Mouse (Mus musculus) embryonic fibroblast, embryonic 13.5 days (primary cell): ENCODE results near the gene Tmem54. TPM values are rescaled to one million over a fixed set of nuclear protein-coding genes. Genes with fewer than 3 reads are reported as not detected.

Experiments used
- H3K27ac ChIP-seq: 2 replicates; pipeline ENCODE4 v1.5.1; 2012; ENCODE audit warnings: low read length, control low read depth, inconsistent platforms; ENCODE audit not compliant: insufficient read depth
- H3K4me1 ChIP-seq: 2 replicates; pipeline ENCODE4 v1.6.1; 2011; ENCODE audit warnings: low read length; ENCODE audit not compliant: control insufficient read depth, insufficient read depth
- H3K4me3 ChIP-seq: 2 replicates; pipeline ENCODE4 v1.5.1; 2011; ENCODE audit warnings: mild to moderate bottlenecking, control low read depth, low read length; ENCODE audit not compliant: insufficient read depth
- CTCF ChIP-seq: IDR thresholded peaks from 2 replicates; pipeline ENCODE4 v1.5.1; 2011; ENCODE audit warnings: mild to moderate bottlenecking, control low read depth, low read length, moderate library complexity, borderline replicate concordance; ENCODE audit not compliant: insufficient read depth
- POLR2A ChIP-seq: IDR thresholded peaks from 2 replicates; pipeline ENCODE4 v1.6.1; 2011; ENCODE audit warnings: low read depth, mild to moderate bottlenecking, control low read depth, low read length, moderate library complexity
- polyA plus RNA-seq: library from polyadenylated mRNA; stranded (reverse); fragments of >200 nt; gene quantifications from 2 replicates; pipeline ENCODE4 v1.2.4, GENCODE M21; 2011; ENCODE audit warnings: low read depth; ENCODE audit not compliant: missing spikeins, insufficient read length

The Tmem54 gene
- polyA plus RNA-seq, 1 experiment, result not detected

DNA sequence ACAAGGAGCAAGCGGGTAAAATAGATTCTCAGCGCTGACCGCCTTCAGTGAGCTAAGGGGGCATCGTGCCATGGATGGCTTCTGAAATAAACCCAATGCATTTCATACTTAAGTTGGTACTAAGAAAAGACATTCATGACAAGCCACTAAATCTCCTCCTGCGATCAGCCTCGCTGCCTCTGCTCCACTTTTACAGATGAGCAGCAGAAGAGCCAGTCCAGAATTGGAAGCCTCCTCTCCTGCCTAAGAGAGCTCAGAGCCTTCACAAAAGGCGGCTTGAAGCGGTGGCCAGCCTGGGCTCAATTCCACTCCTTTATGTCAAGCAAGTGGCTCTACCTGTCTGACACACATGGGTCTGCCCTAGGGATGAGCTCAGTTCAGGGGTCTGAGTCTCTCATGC lies 11.4 kb downstream of the Tmem54 start:
- TF ChIP-seq CTCF (no peak), POLR2A (no peak)
- Histone ChIP-seq H3K27ac (no peak overlapping the region), H3K4me1 (no peaks in the 10 kb centered on the region), H3K4me3 (no peak overlapping the region)

DNA sequence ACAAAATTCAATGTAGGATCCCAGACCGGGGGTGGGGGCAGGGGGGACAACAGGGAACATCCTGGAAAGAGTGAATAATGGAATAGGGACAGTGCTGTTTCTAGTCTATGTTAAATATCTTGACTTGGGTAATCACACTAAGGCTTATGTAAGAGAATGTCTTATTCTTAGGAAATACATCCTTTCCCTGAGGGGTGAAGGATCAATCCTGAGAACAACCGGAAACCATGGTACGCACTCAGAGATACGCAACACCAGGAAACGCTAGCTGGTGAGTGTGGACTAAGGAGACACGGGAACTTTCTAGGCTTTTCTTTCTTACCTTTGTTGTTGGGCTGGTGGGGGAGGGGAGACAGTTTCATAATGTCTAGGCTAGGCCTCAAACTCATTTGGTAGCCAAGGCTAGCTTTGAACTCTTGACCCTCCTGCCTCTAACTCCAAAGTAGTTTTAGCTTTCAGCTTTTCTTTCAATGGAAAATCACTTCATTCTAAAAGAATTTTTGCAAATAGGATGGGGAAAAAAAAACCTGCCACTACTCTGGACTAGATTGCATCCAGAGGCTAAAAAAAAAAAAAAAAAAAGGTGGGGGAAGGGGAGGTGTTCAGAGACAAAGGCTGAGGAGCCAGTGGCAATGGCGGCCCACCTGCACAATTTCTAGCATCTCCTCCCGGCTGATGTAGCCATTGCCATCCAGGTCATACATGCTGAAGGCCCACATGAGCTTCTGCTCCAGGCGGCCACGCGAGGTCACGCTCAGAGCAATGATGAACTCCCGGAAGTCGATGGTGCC lies 12.6 kb downstream of the Tmem54 start:
- Histone ChIP-seq H3K4me1 (no peaks in the 10 kb centered on the region), H3K27ac (no peak overlapping the region), H3K4me3 (no peak overlapping the region)
- TF ChIP-seq POLR2A (no peak), CTCF (no peak)

DNA sequence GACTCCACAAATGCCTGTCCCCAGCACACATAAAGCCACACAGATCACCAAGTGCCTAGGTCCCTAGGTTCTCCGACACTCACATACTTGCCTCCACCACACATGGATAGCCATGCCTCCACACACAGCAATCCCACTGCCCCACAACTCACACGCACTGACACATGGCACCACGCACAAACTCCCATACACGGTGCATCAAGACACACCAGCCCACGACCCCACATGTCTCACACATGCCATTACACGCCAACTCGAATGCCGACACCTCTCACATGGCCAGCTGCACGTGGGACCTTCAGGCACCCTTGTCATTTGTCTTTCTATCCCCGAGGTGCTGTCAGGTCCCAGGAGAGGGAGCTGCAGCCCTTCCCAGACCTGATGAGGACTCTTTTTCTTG lies 14.4 kb downstream of the Tmem54 start:
- no peak for TF ChIP-seq CTCF
- TF ChIP-seq POLR2A, result no peak
- no peak overlapping the region for H3K4me3 ChIP-seq
- H3K27ac ChIP-seq, result no peak overlapping the region
- no peaks in the 10 kb centered on the region for H3K4me1 ChIP-seq

DNA sequence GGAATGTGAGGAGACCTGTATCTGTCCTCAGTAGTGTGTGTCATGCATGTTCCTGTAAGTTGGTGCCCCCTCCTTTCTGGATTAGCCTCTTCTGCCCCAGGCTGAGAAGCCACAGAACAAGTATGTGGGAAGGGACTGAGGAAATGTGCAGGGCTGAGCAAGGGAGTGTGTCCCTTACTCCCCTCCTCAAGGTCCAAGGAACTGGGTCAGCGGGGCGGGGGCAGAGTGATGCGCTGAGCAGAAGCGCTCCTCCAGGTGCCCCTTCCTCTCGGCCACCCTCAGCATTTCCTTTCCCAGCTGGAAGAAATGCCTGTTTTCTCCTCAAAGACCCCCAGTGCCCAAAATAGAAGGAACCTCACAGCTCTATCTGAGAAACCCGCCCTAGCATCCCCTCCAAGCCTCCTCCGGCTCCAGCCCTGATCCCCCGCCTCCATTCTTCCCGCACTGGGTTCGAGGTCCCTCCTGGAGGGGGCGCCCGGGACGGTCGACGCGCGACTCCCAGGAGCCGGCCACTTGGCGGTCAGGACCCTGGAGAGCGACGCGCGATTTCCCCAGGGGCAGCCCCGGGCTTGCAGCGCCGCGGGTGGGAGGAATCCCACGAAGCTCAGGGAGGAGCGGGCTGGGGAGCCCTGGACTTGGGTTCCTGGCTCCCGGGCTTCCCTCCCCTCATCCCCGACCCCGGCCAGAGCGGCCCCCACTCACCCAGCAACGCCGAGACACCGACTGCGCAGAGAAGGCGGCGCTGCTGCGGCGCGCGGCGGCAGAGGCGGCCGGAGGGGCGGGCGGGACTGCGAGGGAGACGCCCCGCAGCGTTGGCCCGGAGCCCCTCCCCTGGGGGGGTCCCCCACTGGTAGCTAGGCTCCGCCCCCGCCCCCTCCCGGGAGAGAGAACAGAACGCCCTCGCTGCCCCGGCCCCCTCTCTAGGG lies 15.4 kb downstream of the Tmem54 start:
- no peak for TF ChIP-seq POLR2A
- TF ChIP-seq CTCF, result no peak
- H3K4me1 ChIP-seq, result no peaks in the 10 kb centered on the region
- no peak overlapping the region for H3K4me3 ChIP-seq
- no peak overlapping the region for H3K27ac ChIP-seq

DNA sequence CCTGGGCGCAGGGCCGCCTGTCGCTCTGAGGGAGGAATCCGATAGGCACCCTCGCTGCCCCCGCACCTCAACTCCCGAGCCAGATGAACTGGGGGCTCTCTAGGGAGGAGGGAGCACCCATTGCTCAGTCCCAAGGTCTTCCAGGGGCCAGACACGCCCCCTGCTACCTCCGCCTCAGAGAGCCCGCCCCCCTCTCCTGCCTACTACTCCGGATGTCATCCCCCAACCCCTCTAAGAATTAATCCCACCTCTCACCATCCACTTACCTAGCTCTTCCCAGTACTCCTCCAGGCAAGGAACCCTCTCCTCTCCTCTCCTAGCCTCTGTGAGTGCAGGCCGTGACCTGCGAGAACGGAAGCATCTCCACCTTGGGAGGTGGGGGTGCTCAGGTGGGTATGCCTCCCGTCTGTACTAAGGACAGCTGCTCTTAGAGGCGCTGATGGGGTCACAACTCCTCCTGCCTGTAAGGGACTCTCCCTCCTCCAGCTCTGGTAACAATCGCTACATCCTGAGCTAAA lies 16.3 kb downstream of the Tmem54 start, which contains the start of gene Hpca:
TSS of gene Hpca (minus strand) at position 468 of the 518 bp plus-strand sequence.
- TF ChIP-seq CTCF (no peak), POLR2A (no peak)
- no peak within 1 kb of the TSS for H3K4me3 ChIP-seq
- H3K4me1 ChIP-seq, result no peaks in the 10 kb centered on the region
- no peak within 1 kb of the TSS for H3K27ac ChIP-seq

DNA sequence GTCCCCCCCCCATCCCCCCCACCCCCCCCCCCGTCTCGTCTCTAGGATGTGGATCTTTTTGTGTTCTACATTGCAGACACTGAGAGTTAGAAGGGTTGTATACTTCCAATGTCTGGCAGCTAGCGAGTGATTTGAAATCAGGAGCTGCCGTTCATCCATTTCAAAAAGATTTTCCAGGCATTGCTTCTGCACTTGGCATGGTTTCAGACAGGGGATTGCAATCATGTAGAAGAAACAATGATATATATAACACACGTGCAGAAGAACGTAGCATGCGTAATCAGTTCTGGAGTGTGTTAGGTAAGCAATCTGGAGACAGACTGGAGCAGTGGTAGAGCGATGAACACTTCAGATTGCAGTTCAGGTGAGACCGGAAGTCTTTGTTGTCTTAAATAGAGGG lies 16.8 kb downstream of the Tmem54 start:
- H3K4me3 ChIP-seq, result no peak overlapping the region
- no peaks in the 10 kb centered on the region for H3K4me1 ChIP-seq
- H3K27ac ChIP-seq, result no peak overlapping the region
- TF ChIP-seq CTCF (no peak), POLR2A (no peak)

DNA sequence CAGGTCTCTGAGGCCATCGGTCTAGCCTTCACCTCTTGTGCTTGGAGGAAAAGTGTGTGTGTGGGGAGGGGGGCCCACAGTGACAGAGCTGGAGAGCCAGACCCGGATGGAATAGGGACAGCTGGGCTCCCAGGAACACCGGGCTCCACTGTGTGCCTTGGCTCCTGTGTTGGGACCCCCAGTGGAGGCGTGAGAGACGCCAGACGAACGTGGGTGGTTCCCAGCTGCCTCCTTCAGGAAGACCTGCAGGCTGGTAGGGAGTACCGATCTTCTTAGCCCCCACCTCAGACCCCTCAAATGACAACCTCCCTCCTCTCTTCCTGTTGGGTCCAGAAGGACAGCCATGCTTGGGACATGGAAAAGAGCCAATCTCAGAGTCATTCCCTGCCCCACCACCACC lies 17.4 kb downstream of the Tmem54 start:
- no peak overlapping the region for H3K27ac ChIP-seq
- TF ChIP-seq CTCF (no peak), POLR2A (no peak)
- H3K4me1 ChIP-seq, result no peaks in the 10 kb centered on the region
- H3K4me3 ChIP-seq, result no peak overlapping the region

DNA sequence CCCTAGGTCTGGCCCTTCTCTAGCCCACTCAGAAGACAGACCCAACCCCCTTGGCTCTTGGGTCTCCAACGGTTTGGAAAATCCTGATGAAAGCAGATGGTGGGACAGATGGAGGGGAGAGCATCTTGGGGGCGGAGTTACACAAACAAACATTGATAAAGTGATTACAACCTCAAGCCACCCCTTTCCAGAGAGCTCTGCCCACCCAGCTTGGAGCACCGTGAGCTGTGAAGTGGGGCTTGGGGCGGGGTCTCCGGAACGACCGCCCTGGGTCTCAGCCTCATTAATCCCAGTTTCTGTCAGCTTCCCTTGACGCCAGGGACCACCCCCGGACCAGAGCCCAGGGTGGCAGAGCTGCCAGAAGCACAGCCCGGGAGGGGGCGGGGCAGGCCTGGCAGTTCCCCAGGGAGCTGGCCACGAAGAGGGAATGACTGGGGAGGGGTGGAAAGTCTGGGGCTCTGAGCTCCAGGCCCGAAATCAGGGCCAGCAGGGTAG lies 19.4 kb downstream of the Tmem54 start:
- no peak overlapping the region for H3K27ac ChIP-seq
- no peak overlapping the region for H3K4me3 ChIP-seq
- no peaks in the 10 kb centered on the region for H3K4me1 ChIP-seq
- no peak for TF ChIP-seq POLR2A
- TF ChIP-seq CTCF, result no peak

DNA sequence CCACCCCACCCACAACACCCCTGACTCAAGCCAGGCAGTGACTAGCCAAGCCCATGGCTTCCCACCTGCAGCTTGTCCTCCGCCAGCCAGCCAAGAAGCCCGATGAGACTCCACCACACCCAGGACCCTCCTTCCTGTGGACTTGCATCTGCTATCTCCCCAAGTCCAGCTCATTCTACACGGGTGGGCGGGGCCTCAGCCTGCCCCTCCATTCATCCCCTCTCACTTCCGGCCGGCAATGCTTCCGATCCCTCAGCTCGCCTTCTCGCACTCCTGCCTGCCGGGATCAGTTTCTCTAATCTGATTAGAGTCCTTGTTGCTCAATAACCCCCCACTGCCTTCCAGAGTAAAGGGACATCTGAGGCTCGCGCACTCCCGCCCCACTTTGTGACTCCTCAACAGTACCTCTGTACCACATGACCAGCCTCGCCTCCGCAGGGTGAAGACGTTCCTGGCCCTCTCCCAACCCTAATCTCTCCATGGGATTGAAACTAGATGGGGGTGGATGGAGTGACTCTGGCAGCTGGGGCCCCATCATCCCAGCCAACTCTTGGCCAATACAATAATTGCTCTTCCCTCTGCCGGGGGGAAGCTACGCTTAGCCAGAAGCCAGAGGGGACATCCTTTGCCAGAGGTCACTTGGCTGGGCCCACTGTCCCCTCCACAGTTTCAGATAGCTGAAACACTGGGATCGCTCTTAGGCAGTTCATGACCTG lies 20.5 kb downstream of the Tmem54 start:
- no peak for TF ChIP-seq CTCF
- no peak for TF ChIP-seq POLR2A
- H3K27ac ChIP-seq, result no peak overlapping the region
- no peak overlapping the region for H3K4me3 ChIP-seq
- H3K4me1 ChIP-seq, result no peaks in the 10 kb centered on the region

DNA sequence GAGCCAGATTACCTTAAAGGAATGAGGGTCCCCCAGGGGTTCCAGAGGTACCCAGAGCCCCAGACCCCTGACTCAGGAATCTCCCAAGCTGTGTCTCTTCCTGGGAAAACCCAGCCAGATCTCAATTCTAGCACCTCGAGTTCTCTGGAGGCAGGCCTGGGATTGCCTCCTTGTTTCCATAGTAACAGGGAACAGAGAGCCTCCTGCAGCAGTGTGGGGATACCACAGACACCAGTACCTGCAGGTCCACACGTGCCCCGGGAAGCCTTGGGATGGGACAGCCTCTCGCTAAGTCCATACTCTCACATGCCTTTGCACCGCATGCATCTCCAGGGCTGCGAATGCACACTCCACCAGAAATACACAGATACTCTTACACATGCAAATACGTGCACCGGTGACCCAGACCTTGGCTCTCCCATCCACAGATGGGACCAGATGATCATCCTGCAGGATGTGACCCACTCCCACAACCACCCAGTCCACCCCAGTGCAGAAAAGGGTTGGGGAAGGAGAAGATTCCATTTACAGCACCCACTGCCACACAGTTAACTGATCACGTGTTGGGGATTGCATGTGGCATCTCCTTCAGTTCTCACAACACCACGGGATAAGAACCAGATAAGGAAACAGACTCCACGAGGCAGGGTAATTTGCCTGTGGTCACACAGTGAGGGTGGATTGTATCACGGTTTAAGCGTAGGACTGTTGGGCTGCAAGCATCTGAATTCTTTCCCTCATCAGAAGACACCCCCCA lies 23.4 kb downstream of the Tmem54 start:
- TF ChIP-seq POLR2A, result no peak
- TF ChIP-seq CTCF, result no peak
- no peak overlapping the region for H3K27ac ChIP-seq
- H3K4me3 ChIP-seq, result no peak overlapping the region
- H3K4me1 ChIP-seq, result no peaks in the 10 kb centered on the region
